Mouse (Mus musculus) gastrocnemius, postnatal 36 days (tissue): ENCODE data around the gene Klhl32. TPM values are rescaled to one million over a fixed set of nuclear protein-coding genes. Genes with fewer than 3 reads are reported as not detected.
"Not testable (repeated sequence)": the region's sequence is repeated elsewhere in the genome, so short reads cannot be mapped to it uniquely, and the experiment has no call there.

Source experiments
- DNase-seq, 2 experiments: peaks; one replicate each; pipeline ENCODE4 v3.0.0; 2022
- intact Hi-C: fragments of 180-260 bp; cut with DNase I; formaldehyde crosslinking; loops from one replicate; pipeline ENCODE4 v1.15.1; 2025
- total RNA-seq, 2 experiments: library from RNA; stranded (reverse); gene quantifications; 2 replicates each; pipeline ENCODE4 v1.2.3; 2021

The Klhl32 gene
- total RNA-seq, 2 experiments from 2014 or later = 0.10 TPM; not detected in 1

GRCm38 (mm10) chr4:24644735-24645134, 206.2 kb downstream of the Klhl32 start:
- intact Hi-C loops, DNase-seq: not testable (repeated sequence)

- DNase-seq = no peak
- intact Hi-C loops = no loop called here
These were observed 208.6 kb downstream of the Klhl32 start for GRCm38 (mm10) chr4:24642306-24642705.

GRCm38 (mm10) chr4:24631177-24631911, 219.6 kb downstream of the Klhl32 start:
- DNase-seq = no peak
- intact Hi-C loops = no loop called here

GRCm38 (mm10) chr4:24630430-24630829, 220.5 kb downstream of the Klhl32 start:
- no peak for DNase-seq

GRCm38 (mm10) chr4:24627871-24628270, 223.1 kb downstream of the Klhl32 start:
- intact Hi-C loops = no loop called here

More at GRCm38 (mm10) chr4:24630430-24630829, 220.5 kb downstream of the Klhl32 start:
- intact Hi-C loops = no loop called here

GRCm38 (mm10) chr4:24626686-24627085, 224.2 kb downstream of the Klhl32 start:
- intact Hi-C loops = no loop called here
- DNase-seq = no peak

More at GRCm38 (mm10) chr4:24627871-24628270, 223.1 kb downstream of the Klhl32 start:
- DNase-seq = no peak

- intact Hi-C loops = no loop called here
- no peak for DNase-seq
These were observed 224.9 kb downstream of the Klhl32 start for GRCm38 (mm10) chr4:24625951-24626584.

GRCm38 (mm10) chr4:24621422-24622187, 229.3 kb downstream of the Klhl32 start:
- intact Hi-C loops = no loop called here
- DNase-seq = no peak

GRCm38 (mm10) chr4:24620440-24620839, 230.5 kb downstream of the Klhl32 start:
- no peak for DNase-seq
- intact Hi-C loops = no loop called here

- DNase-seq = no peak
- intact Hi-C loops = no loop called here
These were observed 230.9 kb downstream of the Klhl32 start for GRCm38 (mm10) chr4:24620005-24620404.

- intact Hi-C loops = no loop called here
- DNase-seq = no peak
These were observed 241.4 kb downstream of the Klhl32 start for GRCm38 (mm10) chr4:24609564-24609963.

GRCm38 (mm10) chr4:24609085-24609484, 241.8 kb downstream of the Klhl32 start:
- DNase-seq = no peak
- intact Hi-C loops = no loop called here

GRCm38 (mm10) chr4:24601711-24602110, 249.2 kb downstream of the Klhl32 start:
- DNase-seq = no peak
- intact Hi-C loops = no loop called here

GRCm38 (mm10) chr4:24598637-24599036, 252.3 kb downstream of the Klhl32 start:
- intact Hi-C loops = no loop called here
- no peak for DNase-seq

GRCm38 (mm10) chr4:24596942-24597611, 253.8 kb downstream of the Klhl32 start:
- intact Hi-C loops = no loop called here
- no peak for DNase-seq

- DNase-seq = no peak
- intact Hi-C loops = no loop called here
These were observed 256.1 kb downstream of the Klhl32 start for GRCm38 (mm10) chr4:24594824-24595223.

GRCm38 (mm10) chr4:24583997-24584396, 266.9 kb downstream of the Klhl32 start:
- intact Hi-C loops = no loop called here
- no peak for DNase-seq

- intact Hi-C loops = no loop called here
These were observed 268.6 kb downstream of the Klhl32 start for GRCm38 (mm10) chr4:24582295-24582694.

GRCm38 (mm10) chr4:24577594-24577993, 273.3 kb downstream of the Klhl32 start:
- intact Hi-C loops = loop anchor here (10.0 kb wide), 1 partner anchor 333 kb away; no protein-coding TSS in a partner anchor
- no peak for DNase-seq

More at GRCm38 (mm10) chr4:24582295-24582694, 268.6 kb downstream of the Klhl32 start:
- DNase-seq = no peak

GRCm38 (mm10) chr4:24574276-24574675, 276.6 kb downstream of the Klhl32 start:
- peak; percentile 59 to 61 for DNase-seq
- intact Hi-C loops = loop anchor here (10.0 kb wide), 1 partner anchor 329 kb away; no protein-coding TSS in a partner anchor
